Mouse (Mus musculus) gastrocnemius, adult 18-20 months (tissue): Measurements from ENCODE around the gene Ick. TPM values are rescaled to one million over a fixed set of nuclear protein-coding genes. Genes with fewer than 3 reads are reported as not detected.

ENCODE experiments used
- DNase-seq: peaks from one replicate; pipeline ENCODE4 v3.0.0; 2021; ENCODE audit warnings: low spot score
- total RNA-seq, 2 experiments: library from RNA; stranded (reverse); gene quantifications; 2 replicates each; pipeline ENCODE4 v1.2.3; 2021

Ick gene
- total RNA-seq, 2 experiments from 2014 or later, result 4.3 to 4.7 TPM

DNA sequence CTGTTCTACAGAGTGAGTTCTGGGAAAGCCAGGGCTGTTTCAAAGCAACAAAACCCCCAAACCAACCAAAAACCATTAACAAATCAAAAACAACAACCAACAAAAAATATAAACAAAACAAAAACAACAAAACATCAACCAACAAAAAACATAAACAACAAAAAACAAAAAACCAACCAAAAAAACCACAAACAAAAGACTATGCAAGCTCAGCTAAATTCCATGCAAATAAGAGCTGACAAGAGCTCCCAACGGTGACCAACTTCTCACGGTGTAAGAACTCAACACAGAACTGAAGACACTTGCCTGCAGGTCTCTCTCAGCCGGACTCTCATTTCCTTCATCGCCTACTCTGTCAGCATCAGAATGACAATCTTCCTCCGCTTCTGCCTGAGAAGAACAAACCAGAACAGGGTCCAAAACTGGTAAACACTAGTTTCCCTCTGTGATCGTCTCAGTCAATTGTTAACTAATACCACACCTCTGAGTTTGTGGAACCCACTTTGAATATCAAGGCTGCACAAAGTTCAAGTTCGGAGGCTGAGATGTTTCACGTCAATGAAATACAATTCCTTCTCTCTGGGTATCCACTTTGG lies 4.9 kb upstream of the Ick start:
- DNase-seq, result no peak

DNA sequence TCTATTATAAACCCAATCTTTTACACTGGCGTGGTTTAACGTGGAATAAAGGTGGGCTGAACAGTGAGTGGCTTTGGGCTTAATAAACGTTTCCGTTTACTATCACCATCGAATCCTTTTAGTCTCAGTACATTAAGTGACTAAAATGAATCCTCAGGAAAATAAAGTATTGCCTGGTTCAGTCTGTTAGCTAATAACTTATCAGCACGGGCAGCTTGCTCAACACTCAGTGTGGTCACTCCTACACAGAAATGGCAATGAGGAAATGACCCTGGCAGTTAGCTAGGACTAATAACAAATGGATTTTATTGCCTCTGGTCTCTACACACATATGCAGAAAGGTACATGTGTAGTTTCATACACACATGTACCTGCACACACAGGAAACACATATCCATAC lies 4.0 kb upstream of the Ick start:
- DNase-seq, result no peak

DNA sequence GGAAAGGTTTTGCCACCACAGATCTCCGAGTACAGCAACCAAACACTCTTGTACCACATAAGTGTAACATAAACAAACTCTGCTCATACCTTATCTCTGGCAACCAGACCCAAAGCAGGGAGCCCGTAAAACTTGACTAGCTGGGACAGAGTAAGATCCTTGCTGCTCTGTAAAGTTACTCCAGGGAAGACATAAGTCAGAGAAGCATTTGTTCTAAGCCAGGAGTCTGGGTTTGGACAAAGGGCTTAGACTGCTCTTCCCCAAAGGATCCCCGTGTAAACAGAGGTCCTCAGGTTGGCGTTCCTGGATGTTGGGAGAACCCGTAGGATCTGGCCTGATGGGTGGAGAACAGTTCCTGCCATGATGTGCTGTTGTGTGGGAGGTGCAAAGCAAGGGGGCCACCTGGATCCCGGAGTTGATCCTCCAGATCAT lies 3.5 kb upstream of the Ick start:
- no peak for DNase-seq

DNA sequence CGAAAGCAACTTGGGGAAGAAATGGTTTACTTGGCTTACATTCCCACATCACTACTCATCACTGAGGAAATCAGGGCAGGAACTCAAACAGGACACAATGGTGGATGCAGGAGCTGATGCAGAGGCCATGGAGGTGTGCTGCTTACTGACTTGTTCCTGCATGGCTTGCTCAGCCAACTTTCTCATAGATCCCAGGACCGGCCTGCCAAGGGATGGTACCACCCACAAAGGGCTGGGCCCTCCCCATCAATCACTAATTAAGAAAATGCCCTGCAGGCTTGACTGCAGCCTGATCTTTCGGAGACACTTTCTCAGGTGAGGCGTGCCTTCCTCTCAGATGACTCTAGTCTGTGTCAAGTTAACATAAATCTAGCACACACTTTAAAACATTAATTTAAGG lies 2.2 kb upstream of the Ick start:
- no peak for DNase-seq

DNA sequence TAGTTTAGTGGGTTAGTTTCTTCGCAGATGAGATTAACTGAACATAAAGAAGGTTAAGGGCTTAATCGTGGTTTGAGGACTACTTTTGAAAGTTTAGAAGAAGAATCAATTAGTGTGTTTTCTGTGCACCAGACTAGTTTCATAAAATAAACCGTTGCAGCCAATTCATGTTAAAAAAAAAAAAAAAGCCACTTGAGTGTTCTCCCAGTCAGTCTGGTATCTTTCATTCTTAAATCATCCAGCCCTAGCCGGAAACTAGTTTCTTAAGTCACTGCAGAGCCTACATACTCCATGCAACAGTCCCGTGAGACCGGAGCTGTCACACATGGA lies 1.4 kb upstream of the Ick start:
- DNase-seq, result no peak

DNA sequence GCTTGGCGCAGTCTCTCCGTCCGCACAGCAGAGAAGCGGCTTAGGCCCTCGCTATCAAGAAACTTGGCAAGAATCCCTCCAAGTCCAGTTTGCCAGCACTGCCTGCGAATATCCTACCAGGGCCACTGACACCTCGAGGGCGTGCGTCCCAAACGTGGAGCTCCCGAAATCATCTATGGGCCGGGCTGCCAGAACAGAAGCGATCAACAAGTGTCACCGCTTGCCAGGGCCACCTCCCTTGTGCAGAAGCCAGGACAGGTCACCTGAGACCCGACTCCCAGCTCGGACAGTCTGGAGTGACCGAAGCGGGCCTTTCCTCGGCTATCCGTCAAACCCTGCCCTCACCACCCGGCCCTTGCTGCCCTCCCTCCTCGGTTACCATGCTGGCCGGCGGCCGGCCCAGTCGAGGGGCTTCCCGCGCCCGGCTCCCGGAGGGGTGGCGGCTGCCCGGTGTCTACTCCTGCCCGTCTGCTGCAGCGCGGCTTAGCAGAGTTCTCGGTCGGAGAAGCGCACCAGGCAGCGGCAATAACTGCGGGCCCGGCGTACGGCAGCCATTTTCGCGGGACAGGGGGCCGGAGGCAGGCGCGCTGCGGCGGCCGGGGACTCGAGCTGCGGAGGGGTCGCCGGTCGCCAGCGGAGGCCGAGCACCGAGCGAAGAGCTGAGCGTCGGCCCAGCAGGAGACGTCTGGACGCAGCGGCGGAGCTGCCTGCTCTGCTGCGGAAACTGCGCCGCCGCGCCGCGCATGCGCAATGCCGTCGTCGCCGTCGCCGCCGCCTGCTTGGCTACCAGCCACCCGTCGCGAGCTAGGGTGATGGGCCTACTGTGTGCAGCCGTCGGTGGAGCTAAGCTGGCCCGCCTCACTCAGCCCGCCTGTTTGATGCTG lies 838 bp upstream of the Ick start:
- DNase-seq, result peak; percentile 85

DNA sequence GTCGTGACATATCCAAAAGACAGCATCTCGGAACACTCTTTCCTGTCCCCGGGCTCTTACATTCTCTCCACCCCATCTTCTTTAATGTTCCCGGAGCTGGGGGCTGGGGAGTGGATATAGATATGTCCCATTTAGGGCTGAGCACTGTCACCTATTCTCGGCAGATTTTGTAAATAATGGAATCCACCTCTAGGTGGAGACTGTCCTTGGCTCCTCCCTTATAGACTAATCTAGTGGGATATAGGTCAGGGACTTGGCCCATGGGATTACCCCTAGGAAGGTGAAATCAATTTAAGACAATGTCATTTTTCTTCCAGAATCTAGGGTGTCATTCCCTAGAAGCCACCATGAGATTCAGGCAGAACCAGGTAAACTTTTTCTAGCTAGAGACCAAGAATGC lies 664 bp downstream of the Ick start:
- DNase-seq, result no peak

DNA sequence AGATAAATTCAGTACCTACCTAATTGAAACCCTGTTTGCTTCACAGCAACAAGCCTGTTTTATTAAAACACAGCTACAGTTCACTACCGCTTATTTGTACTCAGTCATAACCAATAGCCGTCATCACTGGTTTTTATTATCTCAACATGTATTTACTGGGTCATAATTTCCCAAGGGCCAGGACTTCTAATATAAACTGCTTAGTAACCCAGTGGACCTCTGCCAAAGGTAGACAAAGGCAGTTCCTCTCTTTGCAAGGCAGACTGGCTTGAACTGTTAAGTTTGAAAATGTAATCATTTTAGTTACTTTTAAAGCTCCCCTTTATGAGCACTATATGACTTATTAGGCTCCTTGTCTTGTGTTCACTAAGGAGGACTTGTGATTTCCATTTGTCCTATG lies 2.5 kb downstream of the Ick start:
- no peak for DNase-seq

DNA sequence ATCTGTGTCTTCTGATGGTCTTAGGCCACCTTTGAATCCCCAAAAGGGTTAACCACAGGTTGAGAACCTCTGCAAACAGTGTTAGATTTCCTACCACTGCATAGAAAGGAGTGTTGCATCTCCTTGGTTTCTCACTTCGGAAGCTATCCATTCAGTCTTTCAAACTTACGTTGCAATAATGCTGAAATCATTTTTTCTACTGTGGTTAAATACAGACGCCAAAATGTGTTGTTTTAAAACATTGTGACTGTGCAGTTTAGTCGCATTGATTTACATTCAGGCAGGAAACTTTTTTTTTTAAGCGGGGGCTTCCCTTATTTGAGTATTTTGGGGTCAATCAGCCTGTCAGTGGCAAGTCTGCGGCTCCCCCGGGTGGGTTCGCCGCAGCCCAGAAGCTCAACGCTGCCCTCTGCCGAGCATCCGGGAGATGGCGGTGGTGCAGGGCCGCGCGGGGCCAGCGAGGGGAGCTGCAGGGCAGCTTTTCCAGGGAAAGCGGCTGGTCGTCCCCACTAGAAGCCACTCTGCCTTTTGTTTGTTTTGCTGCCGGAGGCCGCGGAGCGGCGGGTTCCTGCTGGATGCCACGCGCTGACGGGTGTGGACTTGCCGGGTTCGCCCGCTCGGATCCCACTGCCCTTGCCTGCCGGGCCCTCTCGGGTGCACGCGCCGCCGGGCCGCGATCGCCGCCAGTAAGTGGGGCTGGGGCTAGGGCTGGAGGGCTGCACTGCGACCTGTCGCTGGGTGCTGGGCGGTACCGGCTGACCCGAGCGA lies 4.0 kb downstream of the Ick start:
- peak; percentile 93 for DNase-seq

DNA sequence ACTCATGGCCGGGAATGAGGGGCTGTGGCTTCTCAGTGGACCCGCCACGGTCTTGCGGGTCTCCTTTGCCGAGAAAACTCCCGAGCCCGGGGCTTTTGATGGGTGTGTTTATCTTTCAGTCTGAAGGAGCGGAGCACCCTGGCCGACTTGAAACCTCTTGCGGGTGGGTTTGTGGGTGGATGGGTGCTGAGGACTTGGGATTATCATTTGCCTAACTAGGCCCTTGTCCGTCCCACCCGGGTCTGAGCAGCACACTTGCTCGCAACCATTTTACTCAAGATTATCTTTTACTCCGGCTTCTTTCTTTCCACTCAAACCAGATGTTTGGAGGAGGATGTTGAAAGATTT lies 4.5 kb downstream of the Ick start:
- DNase-seq, result no peak

DNA sequence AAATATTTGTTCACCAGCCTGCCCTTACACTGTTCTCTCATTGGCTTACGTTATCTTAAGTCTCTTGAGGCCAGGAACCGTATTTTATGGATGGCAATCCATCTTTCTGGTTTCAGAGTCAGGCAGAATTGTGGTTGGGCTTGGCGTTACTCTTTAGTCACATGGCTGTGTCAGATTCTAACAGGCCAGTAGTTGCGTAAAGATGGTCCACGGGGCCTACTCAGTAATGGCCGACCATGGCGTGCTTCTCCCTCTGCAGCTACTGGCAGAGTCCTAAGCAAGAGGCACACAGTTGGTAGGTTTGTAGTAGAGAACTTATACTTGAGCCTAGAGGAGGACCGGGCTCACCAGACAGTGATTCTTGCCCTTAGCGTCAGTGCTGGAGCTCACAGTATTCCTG lies 6.8 kb downstream of the Ick start:
- DNase-seq, result peak; percentile 56

DNA sequence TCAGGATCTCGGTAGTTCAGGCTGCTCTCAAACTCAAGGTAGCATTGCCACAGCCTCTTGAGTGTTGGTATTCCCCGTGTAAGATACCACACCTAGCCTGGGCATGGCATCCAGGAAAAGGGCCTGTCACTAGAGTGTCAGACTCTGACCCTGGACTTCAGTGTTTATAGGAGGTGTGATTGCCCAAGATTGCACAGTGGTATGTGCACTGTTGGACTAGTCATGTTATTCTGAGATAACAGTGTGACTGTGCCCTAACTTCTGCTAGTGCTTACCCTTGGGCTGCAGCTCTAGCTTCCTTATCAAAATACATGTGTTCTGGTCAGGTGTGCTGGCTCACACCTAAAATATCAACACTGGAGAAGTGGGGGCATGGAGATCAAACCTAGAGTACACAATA lies 8.7 kb downstream of the Ick start:
- no peak for DNase-seq

DNA sequence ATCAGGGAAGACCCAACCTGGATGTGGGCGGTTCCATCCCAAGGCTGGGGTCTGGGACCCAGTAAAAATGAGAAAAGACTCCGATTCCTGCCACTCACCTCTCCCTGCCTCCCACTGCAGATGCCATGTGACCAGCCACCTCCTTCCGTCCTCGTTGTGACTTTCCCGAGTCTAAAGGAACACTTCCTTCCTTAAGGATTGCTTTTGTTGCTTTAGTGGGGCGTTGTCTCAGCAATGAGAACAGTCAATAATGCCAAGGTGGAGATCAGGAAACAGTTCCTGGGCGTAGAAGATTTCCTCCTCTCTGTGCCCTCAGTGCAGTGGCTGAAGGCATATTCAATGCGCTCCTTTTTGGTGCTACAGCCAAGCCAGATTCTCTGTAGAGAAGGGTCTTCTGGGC lies 12.4 kb downstream of the Ick start:
- DNase-seq, result no peak

DNA sequence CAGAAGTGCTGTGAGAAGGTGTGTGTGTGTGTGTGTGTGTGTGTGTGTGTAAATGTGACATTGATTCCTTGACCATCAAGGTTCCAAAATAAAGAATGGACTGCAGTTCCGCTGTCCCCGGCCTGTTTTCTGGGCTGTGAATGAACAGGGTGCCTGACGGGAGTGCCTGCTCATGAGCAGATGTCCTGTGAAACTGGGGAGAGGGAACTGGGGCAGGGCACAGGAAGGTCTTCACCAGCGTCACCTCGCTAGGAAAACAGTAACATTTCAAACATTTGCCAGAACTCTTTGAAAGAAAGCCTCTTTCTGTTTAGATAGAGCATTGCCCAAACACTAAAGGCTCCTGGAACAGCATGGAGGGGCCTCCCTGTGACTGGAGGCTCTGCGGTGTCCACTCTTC lies 13.0 kb downstream of the Ick start:
- DNase-seq, result no peak

DNA sequence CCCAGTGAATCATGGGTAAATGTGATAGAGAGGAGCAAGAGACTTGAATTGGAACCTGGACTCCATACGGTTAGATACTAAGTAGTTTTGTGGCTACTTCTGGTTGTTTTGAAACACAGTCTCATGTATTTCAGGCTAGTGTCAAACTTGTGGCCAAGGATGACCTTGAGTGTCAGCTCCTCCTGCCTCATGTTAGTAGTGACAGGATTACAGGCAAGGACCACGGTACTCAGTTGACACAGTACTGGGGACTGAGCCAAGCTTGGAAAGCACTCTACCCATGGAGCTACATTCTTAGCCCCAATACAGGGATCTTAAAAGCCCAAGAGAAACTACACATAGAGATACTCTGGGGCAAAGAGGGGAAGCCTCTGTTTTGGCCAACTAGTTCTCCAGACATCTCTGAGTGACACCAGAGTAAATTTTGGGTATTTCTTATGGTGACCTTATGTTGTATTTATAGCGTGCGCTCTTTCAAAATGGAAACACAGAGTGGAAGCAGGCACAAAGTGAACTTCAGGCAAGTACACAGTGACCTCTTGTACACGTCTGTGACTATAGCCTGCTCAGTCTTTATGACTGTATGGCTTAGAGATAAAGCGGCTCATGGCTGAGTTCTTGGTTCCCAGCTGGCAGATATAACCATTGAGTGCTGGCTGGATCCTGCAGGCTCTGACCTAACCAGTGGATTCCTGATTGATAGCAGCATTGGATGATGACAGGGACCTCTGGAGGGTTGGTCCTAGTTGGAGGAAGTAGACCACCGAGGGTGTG lies 14.1 kb downstream of the Ick start:
- DNase-seq, result no peak

DNA sequence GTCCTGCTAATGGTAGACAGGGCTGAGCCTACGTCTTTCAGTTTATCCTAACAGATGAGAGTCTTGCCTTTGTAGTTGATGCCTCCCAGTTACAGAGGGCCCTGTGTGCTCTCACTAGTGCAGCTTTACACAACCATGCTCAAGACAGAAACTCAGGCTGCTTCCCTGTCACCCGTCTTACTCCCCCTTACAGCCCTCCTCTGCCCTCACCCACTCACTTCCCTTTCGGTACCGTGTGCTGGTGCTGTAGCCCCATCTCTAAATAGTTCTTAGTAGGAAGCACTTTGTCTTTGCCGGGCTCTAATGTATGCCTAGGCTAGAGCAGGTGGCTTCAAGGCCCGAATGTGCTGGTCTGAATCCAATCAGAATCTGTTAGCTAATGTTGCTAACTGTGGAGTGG lies 15.3 kb downstream of the Ick start:
- DNase-seq, result no peak

DNA sequence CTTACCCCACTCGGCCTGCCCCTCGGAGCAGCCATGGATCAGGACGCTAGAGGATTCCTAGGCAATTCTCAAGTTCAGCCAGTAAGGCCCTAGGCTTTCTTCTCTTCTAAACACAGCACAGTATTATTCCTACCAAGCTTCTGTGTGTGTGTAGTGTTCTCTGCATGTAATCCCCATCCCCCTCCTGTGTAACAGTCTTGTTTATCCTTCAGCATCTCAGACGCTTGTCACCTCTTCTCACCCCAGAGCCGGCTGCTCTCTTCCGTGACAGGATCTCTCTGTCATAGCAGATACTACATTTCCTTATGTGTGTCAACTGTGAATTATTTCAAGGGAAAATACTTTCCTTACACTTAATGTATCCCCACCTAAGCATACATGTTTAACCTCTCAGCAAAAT lies 17.0 kb downstream of the Ick start:
- no peak for DNase-seq

DNA sequence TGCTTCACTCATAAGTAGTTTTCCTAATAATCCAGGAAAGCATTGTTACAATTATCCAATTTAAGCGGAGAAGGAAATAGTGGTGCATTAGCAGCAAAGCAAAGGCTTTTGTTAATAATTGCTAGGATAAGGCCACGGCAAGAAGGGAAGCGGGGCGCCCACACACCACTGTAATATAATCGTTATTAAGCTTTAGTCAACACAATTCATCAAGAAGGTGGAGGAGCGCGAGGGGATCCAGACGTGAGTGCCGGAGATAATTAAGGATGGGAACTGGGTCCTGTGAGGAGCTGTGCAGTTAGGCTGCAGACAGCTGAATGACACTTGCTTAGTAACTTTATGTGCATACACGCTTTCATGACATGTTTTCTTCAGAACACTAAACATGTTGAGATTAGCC lies 17.7 kb downstream of the Ick start:
- DNase-seq, result no peak

DNA sequence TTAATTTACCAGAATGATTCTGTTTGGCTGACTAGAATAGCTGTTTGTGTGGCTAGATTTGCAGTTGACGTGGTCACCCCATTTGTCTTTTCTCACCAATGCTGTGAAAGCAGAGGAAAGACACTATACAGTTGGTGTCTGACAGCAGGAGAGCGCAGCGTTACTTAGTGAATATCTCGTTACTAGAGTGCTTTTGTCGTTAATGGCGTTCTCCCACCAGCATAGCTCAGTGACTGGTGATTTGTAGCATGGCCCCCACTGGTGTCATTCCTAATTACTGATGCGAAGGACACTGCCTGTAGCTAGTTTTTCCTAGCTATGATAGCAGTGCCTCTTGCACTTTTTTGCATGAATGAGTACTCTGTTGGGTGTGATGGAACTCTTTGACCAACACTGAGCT lies 26.7 kb downstream of the Ick start:
- no peak for DNase-seq

DNA sequence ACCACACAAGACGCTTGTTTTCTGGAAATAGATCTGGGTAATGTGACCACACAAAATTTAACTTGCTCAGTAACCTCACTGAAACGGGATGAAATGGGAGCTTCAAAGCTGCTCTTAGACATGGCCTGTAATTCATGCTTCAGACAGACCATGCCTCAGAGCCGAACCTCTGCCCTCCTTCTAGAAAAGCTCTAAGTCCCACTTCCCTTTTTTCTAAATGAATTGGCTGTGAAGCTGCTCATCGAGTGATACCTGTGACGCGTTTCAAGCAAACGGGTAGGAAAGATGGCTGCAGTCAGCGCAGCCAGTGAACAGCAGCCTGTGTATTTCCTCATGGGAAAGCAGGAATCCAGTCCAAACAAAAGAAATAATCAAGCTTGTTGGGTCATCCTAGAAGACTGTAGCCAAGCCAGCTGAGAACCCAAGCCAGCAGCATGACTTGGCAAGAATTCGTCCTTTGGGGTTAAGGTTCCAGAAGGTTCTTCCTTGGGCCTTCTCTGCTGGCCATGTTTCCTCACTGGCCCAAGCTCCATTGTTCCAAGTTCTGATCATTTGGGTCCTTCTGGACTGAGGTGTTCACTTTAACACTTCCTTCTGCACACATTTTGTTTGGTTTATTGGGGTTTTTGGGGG lies 29.2 kb downstream of the Ick start:
- peak; percentile 71 for DNase-seq

DNA sequence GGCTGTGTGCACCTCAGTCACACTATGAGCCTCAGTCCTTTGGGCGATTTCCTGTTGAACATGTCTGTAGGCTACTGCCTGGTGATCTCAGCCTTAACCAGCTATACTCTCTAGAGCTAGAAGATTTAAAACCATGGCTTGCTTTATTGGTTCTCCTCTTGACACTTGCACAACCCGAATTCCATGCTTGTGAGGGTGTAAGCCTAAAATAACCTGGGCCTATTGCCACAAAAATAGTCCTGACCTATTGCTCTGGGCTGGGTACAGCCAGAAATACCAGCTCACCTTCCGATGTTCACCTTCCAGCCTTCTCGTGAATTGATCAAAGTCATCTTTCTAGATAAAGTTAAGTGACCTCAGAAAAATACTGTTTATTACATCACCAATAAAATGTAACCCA lies 30.5 kb downstream of the Ick start:
- peak; percentile 75 for DNase-seq

DNA sequence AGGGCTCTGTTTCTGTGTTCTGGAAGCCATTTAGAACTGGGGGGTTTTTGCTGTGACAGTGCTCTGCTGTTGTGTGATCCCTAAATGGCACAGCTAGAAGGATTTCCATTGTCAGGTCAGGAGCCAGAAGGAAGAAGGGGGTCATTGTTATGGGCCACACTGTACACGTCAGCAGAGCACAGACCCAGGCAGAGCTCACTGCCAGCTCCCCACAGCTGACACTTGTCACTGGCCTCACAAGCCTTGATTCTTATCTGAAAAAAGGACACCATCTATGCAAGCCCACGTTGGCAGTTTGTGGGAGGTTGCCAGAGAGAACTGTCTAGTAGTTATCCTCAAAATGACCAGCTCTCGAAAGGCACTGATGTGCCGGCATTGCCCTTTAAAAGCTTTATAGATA lies 37.1 kb downstream of the Ick start:
- DNase-seq, result no peak
